Mouse (Mus musculus) kidney, adult 2 months (tissue): ENCODE measurements at regions not wholly inside any gene's neighbourhood (a gene's known extent, or its start where the extent isn't known, plus 50 kb on each side); places are given as distances from the start of the nearest gene placed in this dataset.

Experiments used
- CTCF ChIP-seq: fragments of 200-500 bp; conservative IDR thresholded peaks from 2 replicates; pipeline ENCODE4 v1.5.1; 2011; ENCODE audit warnings: low read depth, mild to moderate bottlenecking, control low read depth, low read length, moderate library complexity, mixed read lengths; ENCODE audit not compliant: insufficient read depth, insufficient read length
- POLR2A ChIP-seq: fragments of 200-500 bp; IDR thresholded peaks from one replicate; pipeline ENCODE4 v1.6.1; 2011; ENCODE audit warnings: low read depth, low read length, control low read depth

- TF ChIP-seq CTCF (no peak), POLR2A (no peak)
These were observed 100.1 kb downstream of the Tbx4 start for GRCm38 (mm10) chr11:85986338-85986737.
